Mouse (Mus musculus): ENCODE measurements around the gene Pcgf5.

Pcgf5 gene

GRCm38 (mm10) chr19:36495555-36495954, 147.4 kb downstream of the Pcgf5 start:
- no peak for DNase-seq (ENCODE audit: low spot score)

GRCm38 (mm10) chr19:36496532-36496931, 148.4 kb downstream of the Pcgf5 start:
- DNase-seq (ENCODE audit: low spot score), result no peak

- no peak for DNase-seq (ENCODE audit: low spot score)
Measured at GRCm38 (mm10) chr19:36497067-36497466, 149.0 kb downstream of the Pcgf5 start.

GRCm38 (mm10) chr19:36497744-36498143, 149.6 kb downstream of the Pcgf5 start:
- no peak for DNase-seq (ENCODE audit: low spot score)

- DNase-seq (ENCODE audit: low spot score), result no peak
Measured at GRCm38 (mm10) chr19:36504716-36505115, 156.6 kb downstream of the Pcgf5 start.

Data from c-Kit-positive CD71-positive TER-119-positive erythroid progenitor cells, embryonic 14.5 days (primary cell).